Mouse (Mus musculus): ENCODE data around the gene Erich3. TPM values are rescaled to one million over a fixed set of nuclear protein-coding genes. Genes with fewer than 3 reads are reported as not detected.

Erich3 gene
- total and polyA plus RNA-seq, 3 experiments = 0.11 TPM; not detected in 2

DNA sequence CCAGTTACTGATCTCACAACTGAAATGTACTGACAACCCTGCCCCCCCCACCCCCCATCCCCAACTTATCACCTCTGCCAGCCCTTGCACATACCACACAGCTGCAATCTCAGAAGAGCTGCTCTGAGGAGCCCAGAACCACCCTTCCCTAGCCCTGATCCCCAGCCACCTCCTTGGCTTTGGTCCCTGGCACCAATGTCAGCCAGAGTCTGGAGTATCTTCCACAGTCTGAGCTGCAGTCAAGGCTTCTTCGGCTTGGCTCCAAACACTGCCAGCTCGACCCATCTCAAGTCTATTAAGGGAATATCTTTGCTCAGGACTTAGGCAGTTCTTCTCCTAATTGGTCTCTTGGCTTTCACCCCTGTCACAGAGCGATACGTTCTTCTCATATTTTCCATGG lies 129.9 kb downstream of the Erich3 start:
- Histone ChIP-seq H3K27me3 (ENCODE audit: insufficient read depth, low read length) (no peaks in the 10 kb centered on the region), H3K36me3 (replicated peaks) (no peaks in the 10 kb centered on the region), H3K4me3 (ENCODE audit: low read depth, low read length) (no peak overlapping the region), H3K9me3 (replicated peaks) (peaks cover 46% of the 10 kb centered on the region), H3K4me1 (ENCODE audit: insufficient read depth, low read depth, low read length) (no peaks in the 10 kb centered on the region)
- DNase-seq (ENCODE audit: low spot score) = no peak
- TF ChIP-seq CTCF (IDR thresholded peaks at IDR 0.05; ENCODE audit: low read depth, low read length) = no peak
- TF ChIP-seq GATA1 (IDR thresholded peaks at IDR 0.05; ENCODE audit: borderline replicate concordance, low read length) = no peak
- no peak for TF ChIP-seq GATA2 (IDR thresholded peaks at IDR 0.05; ENCODE audit: borderline replicate concordance, low read depth, low read length)
- TF ChIP-seq POLR2AphosphoS5 (IDR thresholded peaks at IDR 0.05; ENCODE audit: insufficient replicate concordance, low read depth, low read length) = no peak
- no peak for TF ChIP-seq TAL1 (conservative IDR thresholded peaks at IDR 0.05; ENCODE audit: low read depth, low read length)
- no peak for ATAC-seq (ENCODE audit: extremely low read depth, insufficient number of reproducible peaks, low FRiP score, poor library complexity, severe bottlenecking)

DNA sequence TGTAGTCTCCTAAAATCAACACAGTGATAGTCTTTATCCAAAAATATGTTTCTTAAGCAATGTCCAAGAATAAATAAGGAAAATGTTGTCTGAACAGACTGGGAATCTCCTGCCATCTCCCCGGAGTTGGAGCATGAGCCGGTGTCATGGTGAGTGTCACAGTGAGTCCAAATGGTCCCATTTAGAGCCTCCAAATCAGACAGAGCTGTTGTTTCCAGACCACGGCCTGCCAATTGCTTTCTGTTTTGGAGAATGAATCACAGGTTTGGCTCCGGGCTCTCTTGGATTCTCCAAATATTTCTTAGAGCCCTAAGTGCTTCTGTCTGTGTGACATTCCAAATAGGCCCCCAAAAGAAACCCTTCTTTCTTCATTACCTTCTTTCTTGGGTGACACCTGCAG lies 135.1 kb downstream of the Erich3 start:
- Histone ChIP-seq H3K4me1 (ENCODE audit: insufficient read depth, low read depth, low read length) (no peaks in the 10 kb centered on the region), H3K36me3 (replicated peaks) (no peaks in the 10 kb centered on the region), H3K9me3 (replicated peaks) (peaks cover 33% of the 10 kb centered on the region), H3K27me3 (ENCODE audit: insufficient read depth, low read length) (no peaks in the 10 kb centered on the region), H3K4me3 (ENCODE audit: low read depth, low read length) (no peak overlapping the region)
- DNase-seq (ENCODE audit: low spot score) = no peak
- TF ChIP-seq CTCF (IDR thresholded peaks at IDR 0.05; ENCODE audit: low read depth, low read length) (no peak), GATA2 (IDR thresholded peaks at IDR 0.05; ENCODE audit: borderline replicate concordance, low read depth, low read length) (no peak), TAL1 (conservative IDR thresholded peaks at IDR 0.05; ENCODE audit: low read depth, low read length) (no peak), GATA1 (IDR thresholded peaks at IDR 0.05; ENCODE audit: borderline replicate concordance, low read length) (no peak), POLR2AphosphoS5 (IDR thresholded peaks at IDR 0.05; ENCODE audit: insufficient replicate concordance, low read depth, low read length) (no peak)
- ATAC-seq (ENCODE audit: extremely low read depth, insufficient number of reproducible peaks, low FRiP score, poor library complexity, severe bottlenecking) = no peak

DNA sequence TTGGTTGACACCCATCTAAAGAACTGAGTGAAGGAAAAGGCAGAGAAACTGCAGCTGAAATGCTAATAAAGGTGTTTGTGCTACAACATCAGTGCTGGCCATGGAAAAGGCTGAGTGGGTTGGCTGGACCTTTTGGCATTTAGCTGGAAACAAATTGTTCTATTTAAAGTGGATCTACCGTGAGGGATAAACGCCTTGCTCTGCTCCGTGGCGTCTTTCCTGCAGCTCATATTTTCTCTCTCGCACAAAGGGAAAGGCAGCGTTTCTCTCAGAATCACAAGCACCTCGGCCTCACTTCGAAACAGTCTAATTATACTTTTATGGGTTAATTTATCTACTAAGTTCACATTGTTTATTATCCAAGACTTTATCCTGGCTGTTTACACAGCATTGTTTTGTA lies 136.8 kb downstream of the Erich3 start:
- H3K4me1 ChIP-seq (ENCODE audit: insufficient read depth, low read depth, low read length) = no peaks in the 10 kb centered on the region
- no peak for ATAC-seq (ENCODE audit: extremely low read depth, insufficient number of reproducible peaks, low FRiP score, poor library complexity, severe bottlenecking)
- TF ChIP-seq GATA1 (IDR thresholded peaks at IDR 0.05; ENCODE audit: borderline replicate concordance, low read length) (no peak), GATA2 (IDR thresholded peaks at IDR 0.05; ENCODE audit: borderline replicate concordance, low read depth, low read length) (no peak), TAL1 (conservative IDR thresholded peaks at IDR 0.05; ENCODE audit: low read depth, low read length) (no peak), CTCF (IDR thresholded peaks at IDR 0.05; ENCODE audit: low read depth, low read length) (no peak), POLR2AphosphoS5 (IDR thresholded peaks at IDR 0.05; ENCODE audit: insufficient replicate concordance, low read depth, low read length) (no peak)
- no peaks in the 10 kb centered on the region for H3K36me3 ChIP-seq (replicated peaks)
- no peaks in the 10 kb centered on the region for H3K27me3 ChIP-seq (ENCODE audit: insufficient read depth, low read length)
- peaks cover 35% of the 10 kb centered on the region for H3K9me3 ChIP-seq (replicated peaks)
- H3K4me3 ChIP-seq (ENCODE audit: low read depth, low read length) = no peak overlapping the region
- DNase-seq (ENCODE audit: low spot score) = no peak

DNA sequence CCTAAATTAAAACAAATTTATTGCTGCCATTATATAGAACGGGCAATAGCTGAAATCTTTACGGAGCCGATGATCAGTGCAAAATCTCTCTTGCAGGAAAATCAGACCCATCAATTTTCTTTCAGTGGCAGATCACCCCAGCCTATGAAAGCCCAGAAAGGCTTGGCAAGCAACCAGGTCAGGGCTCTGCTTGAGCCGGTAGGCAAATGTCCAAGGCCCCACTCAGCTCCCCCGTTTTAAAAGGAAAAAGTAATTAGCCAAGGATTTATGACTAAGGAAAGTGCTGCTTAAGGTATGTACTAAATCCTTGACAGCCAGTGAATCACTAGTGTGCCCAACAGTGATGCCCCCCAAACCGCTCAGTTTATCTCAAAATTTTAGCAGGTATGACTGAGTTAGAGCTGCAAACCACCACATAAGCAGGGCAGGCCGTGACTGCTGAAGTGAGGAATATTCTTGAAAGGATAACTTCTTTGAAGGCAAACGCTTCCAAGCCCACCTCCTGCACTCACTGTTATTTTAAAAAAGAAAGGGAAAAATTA lies 137.3 kb downstream of the Erich3 start:
- Histone ChIP-seq H3K4me3 (ENCODE audit: low read depth, low read length) (no peak overlapping the region), H3K9me3 (replicated peaks) (peaks cover 37% of the 10 kb centered on the region), H3K36me3 (replicated peaks) (no peaks in the 10 kb centered on the region), H3K27me3 (ENCODE audit: insufficient read depth, low read length) (no peaks in the 10 kb centered on the region), H3K4me1 (ENCODE audit: insufficient read depth, low read depth, low read length) (no peaks in the 10 kb centered on the region)
- ATAC-seq (ENCODE audit: extremely low read depth, insufficient number of reproducible peaks, low FRiP score, poor library complexity, severe bottlenecking) (no peak), DNase-seq (ENCODE audit: low spot score) (no peak)
- no peak for TF ChIP-seq TAL1 (conservative IDR thresholded peaks at IDR 0.05; ENCODE audit: low read depth, low read length)
- TF ChIP-seq POLR2AphosphoS5 (IDR thresholded peaks at IDR 0.05; ENCODE audit: insufficient replicate concordance, low read depth, low read length) = no peak
- TF ChIP-seq CTCF (IDR thresholded peaks at IDR 0.05; ENCODE audit: low read depth, low read length) = no peak
- TF ChIP-seq GATA1 (IDR thresholded peaks at IDR 0.05; ENCODE audit: borderline replicate concordance, low read length) = no peak
- TF ChIP-seq GATA2 (IDR thresholded peaks at IDR 0.05; ENCODE audit: borderline replicate concordance, low read depth, low read length) = no peak

DNA sequence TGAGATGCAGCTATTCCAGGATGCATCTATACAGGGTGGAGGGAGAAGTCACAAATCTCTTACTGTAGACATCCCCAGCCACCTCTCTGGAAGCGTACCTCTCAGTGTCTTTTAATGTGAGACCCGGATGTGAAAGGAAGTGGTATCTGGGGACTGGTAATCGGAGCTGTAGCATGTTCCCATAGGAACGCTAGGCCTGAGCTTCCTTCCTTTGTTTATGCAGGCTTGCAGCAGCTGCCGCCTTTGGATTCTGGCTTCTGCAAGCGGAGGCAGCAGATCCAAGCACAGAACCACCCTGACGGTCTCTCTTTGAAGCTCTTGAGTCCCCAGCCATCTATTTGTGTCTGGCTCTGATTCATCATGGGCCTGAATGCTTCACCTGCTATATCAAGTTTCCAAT lies 143.0 kb downstream of the Erich3 start:
- ATAC-seq (ENCODE audit: extremely low read depth, insufficient number of reproducible peaks, low FRiP score, poor library complexity, severe bottlenecking) = no peak

DNA sequence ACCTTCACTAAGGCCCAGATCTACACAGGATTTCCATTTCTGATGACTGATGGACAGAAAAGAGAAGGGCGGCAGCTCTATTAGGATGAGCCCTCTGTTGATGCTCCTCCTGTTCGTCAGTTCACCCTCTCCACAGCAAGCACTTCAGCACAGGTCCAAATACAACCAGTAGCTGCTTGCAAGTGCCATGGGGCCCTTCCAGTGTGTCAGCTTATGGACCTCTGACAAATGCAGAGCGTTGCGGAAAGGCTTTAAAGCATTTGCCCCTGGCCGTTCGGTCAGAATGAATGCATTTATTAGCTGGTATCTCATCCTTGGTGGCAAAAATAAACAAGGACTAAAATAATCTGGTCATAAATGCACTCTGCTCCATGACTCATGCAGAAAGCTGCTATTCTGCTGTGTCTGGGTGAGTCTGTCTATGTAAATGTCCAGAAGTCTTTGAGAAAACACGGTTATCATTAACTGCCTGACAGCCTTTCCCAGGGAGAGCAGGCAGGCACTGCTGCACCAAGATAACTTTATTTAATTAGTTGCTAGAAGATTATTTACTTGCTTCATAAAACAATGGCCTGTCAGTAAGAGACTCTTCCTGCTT lies 146.7 kb downstream of the Erich3 start:
- no peak for DNase-seq (ENCODE audit: low spot score)
- ATAC-seq (ENCODE audit: extremely low read depth, insufficient number of reproducible peaks, low FRiP score, poor library complexity, severe bottlenecking) = no peak
- no peak for TF ChIP-seq CTCF (IDR thresholded peaks at IDR 0.05; ENCODE audit: low read depth, low read length)
- no peak for TF ChIP-seq POLR2AphosphoS5 (IDR thresholded peaks at IDR 0.05; ENCODE audit: insufficient replicate concordance, low read depth, low read length)
- no peak for TF ChIP-seq TAL1 (conservative IDR thresholded peaks at IDR 0.05; ENCODE audit: low read depth, low read length)
- no peak for TF ChIP-seq GATA2 (IDR thresholded peaks at IDR 0.05; ENCODE audit: borderline replicate concordance, low read depth, low read length)
- no peak for TF ChIP-seq GATA1 (IDR thresholded peaks at IDR 0.05; ENCODE audit: borderline replicate concordance, low read length)
- Histone ChIP-seq H3K4me1 (ENCODE audit: insufficient read depth, low read depth, low read length) (no peaks in the 10 kb centered on the region), H3K9me3 (replicated peaks) (peaks cover 60% of the 10 kb centered on the region), H3K36me3 (replicated peaks) (no peaks in the 10 kb centered on the region), H3K27me3 (ENCODE audit: insufficient read depth, low read length) (no peaks in the 10 kb centered on the region), H3K4me3 (ENCODE audit: low read depth, low read length) (no peak overlapping the region)

More for the DNA sequence above, 143.0 kb downstream of the Erich3 start:
- H3K27me3 ChIP-seq (ENCODE audit: insufficient read depth, low read length) = no peaks in the 10 kb centered on the region
- H3K9me3 ChIP-seq (replicated peaks) = peaks cover 61% of the 10 kb centered on the region
- no peaks in the 10 kb centered on the region for H3K36me3 ChIP-seq (replicated peaks)
- no peak overlapping the region for H3K4me3 ChIP-seq (ENCODE audit: low read depth, low read length)
- TF ChIP-seq POLR2AphosphoS5 (IDR thresholded peaks at IDR 0.05; ENCODE audit: insufficient replicate concordance, low read depth, low read length) = no peak
- TF ChIP-seq GATA2 (IDR thresholded peaks at IDR 0.05; ENCODE audit: borderline replicate concordance, low read depth, low read length) = no peak
- no peak for TF ChIP-seq CTCF (IDR thresholded peaks at IDR 0.05; ENCODE audit: low read depth, low read length)
- TF ChIP-seq TAL1 (conservative IDR thresholded peaks at IDR 0.05; ENCODE audit: low read depth, low read length) = no peak
- TF ChIP-seq GATA1 (IDR thresholded peaks at IDR 0.05; ENCODE audit: borderline replicate concordance, low read length) = no peak
- no peaks in the 10 kb centered on the region for H3K4me1 ChIP-seq (ENCODE audit: insufficient read depth, low read depth, low read length)
- DNase-seq (ENCODE audit: low spot score) = no peak
